Mouse (Mus musculus): ENCODE results near the gene Ctla4.

The Ctla4 gene

GRCm38 (mm10) chr1:60959246-60959645 is 72.4 kb downstream of the Ctla4 start:
- in situ Hi-C loops (cut with MboI, MseI) = no loop called here

- in situ Hi-C loops (cut with MboI, MseI) = no loop called here
These were observed 73.7 kb downstream of the Ctla4 start for GRCm38 (mm10) chr1:60960451-60960850.

- in situ Hi-C loops (cut with MboI, MseI) = no loop called here
These were observed 74.3 kb downstream of the Ctla4 start for GRCm38 (mm10) chr1:60961080-60961479.

GRCm38 (mm10) chr1:60962095-60962494 is 75.3 kb downstream of the Ctla4 start:
- in situ Hi-C loops (cut with MboI, MseI) = no loop called here

Measured in T-helper 1 cell (primary cell).